Comparison of ENCODE assay signal across 22 mouse cellular contexts in genomic region chr7:80158496-80159268, GRCm38 (mm10). TPM values are rescaled to one million over a fixed set of nuclear protein-coding genes. Genes with fewer than 3 reads are reported as not detected.
DNase-seq lines count a peak whose midpoint lies in the region; ATAC-seq and TF ChIP-seq lines count a peak whose summit lies in the region.
"Had no signal": no experiment of that assay in that cellular context is flagged by ENCODE, and none has a peak within 500 bp of the region (broad histone marks: within the 10 kb centered on the region; RNA-seq: fewer than 3 reads in every experiment).

No protein-coding gene starts in this region.

- H3K9ac ChIP-seq in heart, postnatal 0 days (replicated peaks; ENCODE audit: low read depth, low read length) = no peak overlapping the region
- H3K9ac ChIP-seq: embryonic facial prominence, embryonic 13.5 days; forebrain, embryonic 12.5 days; hindbrain, embryonic 13.5 days had no signal

- H3K4me1 ChIP-seq in heart, postnatal 0 days (ENCODE audit: control insufficient read depth, insufficient read depth) = peaks cover 22% of the 10 kb centered on the region

- no peaks in the 10 kb centered on the region for H3K36me3 ChIP-seq in heart, postnatal 0 days (replicated peaks; ENCODE audit: control insufficient read depth, insufficient read depth, low read length)
- H3K36me3 ChIP-seq: embryonic facial prominence, embryonic 13.5 days; forebrain, embryonic 12.5 days; heart, embryonic 10.5 days; hindbrain, embryonic 13.5 days had no signal

- no peak for DNase-seq in heart, postnatal 0 days (ENCODE audit: low spot score)
- no peak for DNase-seq in heart, adult 8-10 months (ENCODE audit: low spot score)
- DNase-seq in 416B (ENCODE audit: low read depth) = peak; percentile 26
- DNase-seq in ES-CJ7 (ENCODE audit: low read depth, low spot score) = peak; percentile 58
- peak; percentile 77 for DNase-seq in ZHBTc4 (ENCODE audit: low read depth, low spot score)
- DNase-seq in thymus, postnatal 4 days = no peak
- no peak for DNase-seq in left cerebral cortex, postnatal 14 days (ENCODE audit: low spot score in 2 of 2)
- DNase-seq: adrenal gland, postnatal 10 days; cerebellum, adult 18-20 months; cerebellum, adult 9-11 months; cerebellum, postnatal 36 days; gastrocnemius, adult 2 months; gastrocnemius, postnatal 25 days; heart, adult 11 months; heart, postnatal 14 days; kidney, adult 11 months had no signal

- 81% methylated on average over 8 of the region's 8 CpGs for WGBS in heart, postnatal 0 days

- no peak for TF ChIP-seq CTCF in heart, postnatal 0 days (IDR thresholded peaks at IDR 0.05; ENCODE audit: low read depth)

- no peak overlapping the region for H3K4me3 ChIP-seq in heart, postnatal 0 days (ENCODE audit: low read depth, low read length)
- H3K4me3 ChIP-seq: embryonic facial prominence, embryonic 13.5 days; forebrain, embryonic 12.5 days; gastrocnemius, adult 2 months; heart, embryonic 10.5 days; hindbrain, embryonic 13.5 days had no signal

- H3K4me2 ChIP-seq in heart, postnatal 0 days (ENCODE audit: low read depth, low read length) = no peak overlapping the region
- H3K4me2 ChIP-seq: embryonic facial prominence, embryonic 13.5 days; forebrain, embryonic 12.5 days; hindbrain, embryonic 13.5 days had no signal

- no peak for ATAC-seq in heart, postnatal 0 days (ENCODE audit: insufficient read depth, low read depth)
- ATAC-seq: forebrain, embryonic 16.5 days; hindbrain, postnatal 0 days had no signal

- H3K27ac ChIP-seq in heart, postnatal 0 days (ENCODE audit: low read depth) = 0 out of 2 replicates have a peak overlapping the region, but pooled peaks have one; percentile 30
- H3K27ac ChIP-seq: embryonic facial prominence, embryonic 13.5 days; forebrain, embryonic 12.5 days; gastrocnemius, adult 2 months; heart, embryonic 10.5 days; hindbrain, embryonic 13.5 days; hindbrain, postnatal 0 days had no signal

- intact Hi-C loops in left cerebral cortex, postnatal 14 days (cut with DNase I) = no loop called here

- H3K9me3 ChIP-seq in heart, postnatal 0 days (replicated peaks; ENCODE audit: control insufficient read depth, low read length) = no peaks in the 10 kb centered on the region
- H3K9me3 ChIP-seq: embryonic facial prominence, embryonic 13.5 days; forebrain, embryonic 12.5 days; heart, embryonic 10.5 days; hindbrain, embryonic 13.5 days had no signal

- TF ChIP-seq EP300 in heart, postnatal 0 days (IDR thresholded peaks at IDR 0.05; ENCODE audit: low read depth) = no peak

- H3K27me3 ChIP-seq in heart, postnatal 0 days (ENCODE audit: control insufficient read depth, insufficient read depth, low read length) = no peaks in the 10 kb centered on the region
- H3K27me3 ChIP-seq: embryonic facial prominence, embryonic 13.5 days; forebrain, embryonic 12.5 days; hindbrain, embryonic 13.5 days had no signal

RNA-seq across cellular contexts. Expression of gene Sema4b, which starts 28.0 kb away (rescaled TPM):
- 17.5 and 24.2 TPM in 2 replicates for total RNA-seq in heart, postnatal 0 days (2014; rRNA removed; ENCODE audit: low replicate concordance)
- 10.5 and 11.7 TPM in 2 replicates for polyA plus RNA-seq in heart, postnatal 0 days (2015; fragmentation: Nextera tagmentation; extraction: Ambion mirVana)
- 10 to 100 TPM; 10.9 to 14.0 (median 11.7) TPM for total RNA-seq in heart, adult 8-10 months (2022)
- total RNA-seq in left cerebral cortex, postnatal 14 days (2021) = 10 to 100 TPM; 20.0 to 20.7 TPM

RNA-seq across cellular contexts. Expression of gene Idh2, which starts 43.5 kb away (rescaled TPM):
- 3,422 and 3,660 TPM in 2 replicates for total RNA-seq in heart, postnatal 0 days (2014; rRNA removed; ENCODE audit: low replicate concordance)
- 2,757 and 2,826 TPM in 2 replicates for polyA plus RNA-seq in heart, postnatal 0 days (2015; fragmentation: Nextera tagmentation; extraction: Ambion mirVana)
- total RNA-seq in heart, adult 8-10 months (2022) = 1,000 to 10,000 TPM; 2,287 to 2,565 (median 2,388) TPM
- 10 to 100 TPM; 48.1 to 50.3 TPM for total RNA-seq in left cerebral cortex, postnatal 14 days (2021)

Comparison
In these comparisons a context has a peak if more than half of its experiments do, and no peak if none do; other contexts are left out.
1. DNase-seq: peak in 416B (single experiment), ES-CJ7 (single experiment) and ZHBTc4 (single experiment); none in heart, postnatal 0 days (single experiment), heart, adult 8-10 months (single experiment), thymus, postnatal 4 days (single experiment) and left cerebral cortex, postnatal 14 days (0 of 2).
2. RNA of gene Idh2, which starts 43.5 kb away (total RNA-seq): 3,422 to 3,660 TPM in heart, postnatal 0 days and 2,287 to 2,565 TPM in heart, adult 8-10 months; 48.1 to 50.3 TPM in left cerebral cortex, postnatal 14 days; every median in the first group is over 10 times any median in the second.